Mouse (Mus musculus) T-helper 1 cell (primary cell): ENCODE data around the gene Otp.

Experiments
- in situ Hi-C: fragments of 300-600 bp; cut with MboI, MseI; formaldehyde crosslinking; loops from one replicate; pipeline ENCODE4 v1.15.1; 2025; ENCODE audit warnings: high pct_unique_total_duplicates

Gene Otp

DNA sequence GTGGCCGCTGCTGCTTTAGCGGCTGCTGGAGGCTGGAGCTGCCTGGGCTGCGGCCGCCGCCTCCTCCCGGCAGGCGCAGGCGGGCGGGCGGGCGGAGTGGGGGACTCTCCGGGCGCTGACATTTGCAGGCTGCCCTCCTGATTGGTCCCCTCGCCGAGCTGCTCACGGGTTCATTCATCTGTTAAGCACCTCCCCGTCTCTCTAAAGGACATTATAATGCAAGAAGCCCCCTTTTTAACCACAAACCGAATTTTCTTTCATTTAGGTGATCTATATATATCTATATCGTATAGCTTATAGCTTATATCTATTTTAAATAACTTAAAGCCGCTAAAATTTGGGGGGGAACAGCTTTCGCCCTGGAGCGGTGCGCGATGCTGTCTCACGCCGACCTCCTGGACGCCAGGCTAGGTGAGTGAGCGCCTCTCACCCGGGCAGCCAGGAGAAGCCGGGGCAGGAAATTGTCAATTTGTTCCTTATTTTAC lies at the start of gene Otp:
Gene Otp, plus strand, starts transcription at position 207 of the 485 bp plus-strand sequence.
- in situ Hi-C loops, result no loop called here

DNA sequence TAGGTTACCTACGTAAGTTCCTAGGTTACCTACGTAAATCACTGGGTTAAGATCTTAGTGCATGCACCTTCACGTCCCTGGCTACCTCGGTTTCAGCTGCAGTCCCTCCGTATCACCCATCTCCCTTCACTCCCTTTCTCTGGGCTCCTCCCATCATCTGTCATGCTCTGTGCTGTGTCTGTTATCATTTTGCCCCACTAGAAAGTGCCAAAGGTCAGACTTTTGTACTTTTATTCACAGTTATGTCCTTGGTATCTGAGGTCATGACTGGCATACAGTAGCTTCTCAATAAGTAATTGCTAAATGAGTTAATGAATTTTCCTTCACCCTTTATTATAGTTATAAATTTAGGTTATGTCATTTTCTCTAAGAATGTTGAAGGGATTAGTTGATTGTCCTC lies 49.0 kb upstream of the Otp start:
- in situ Hi-C loops, result no loop called here

DNA sequence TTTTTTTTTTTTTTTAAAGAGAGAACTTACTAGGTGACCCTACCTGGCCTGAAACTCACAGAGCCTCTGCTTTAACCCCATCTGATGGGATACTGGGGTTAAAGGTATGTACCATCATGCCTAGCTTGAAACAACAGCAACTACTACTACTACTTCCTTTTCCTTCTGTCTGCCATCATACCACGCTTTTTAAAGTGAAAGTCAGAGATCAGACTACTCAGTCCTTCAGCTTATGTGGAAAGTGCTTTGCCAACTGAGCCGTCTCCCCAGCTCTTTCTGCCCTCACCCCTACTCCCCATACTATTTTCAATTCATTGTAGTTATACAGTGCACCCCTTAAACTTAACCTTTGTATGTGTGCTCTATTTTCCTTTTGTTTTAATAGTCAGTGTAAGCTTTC lies 48.4 kb upstream of the Otp start:
- in situ Hi-C loops, result no loop called here

DNA sequence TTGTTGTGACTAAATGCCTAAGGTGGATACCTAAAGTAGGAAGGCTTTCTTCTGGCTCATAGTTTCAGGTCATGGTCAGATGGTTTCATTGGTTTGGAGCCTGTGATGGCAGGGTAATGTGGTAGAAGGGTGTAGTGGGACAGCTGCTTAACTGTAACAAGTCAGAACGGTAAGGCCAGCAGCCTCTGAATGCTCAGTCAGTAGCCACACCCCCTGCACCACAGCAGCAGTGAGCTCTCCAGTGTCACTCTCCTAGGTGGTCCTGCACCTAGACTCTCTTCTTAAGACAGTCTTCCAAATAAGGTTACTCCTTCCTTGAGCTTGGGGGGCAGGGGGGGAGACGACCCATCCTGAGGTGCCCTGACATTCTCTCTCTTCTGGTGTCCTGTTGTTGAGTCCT lies 47.6 kb upstream of the Otp start:
- in situ Hi-C loops, result no loop called here

DNA sequence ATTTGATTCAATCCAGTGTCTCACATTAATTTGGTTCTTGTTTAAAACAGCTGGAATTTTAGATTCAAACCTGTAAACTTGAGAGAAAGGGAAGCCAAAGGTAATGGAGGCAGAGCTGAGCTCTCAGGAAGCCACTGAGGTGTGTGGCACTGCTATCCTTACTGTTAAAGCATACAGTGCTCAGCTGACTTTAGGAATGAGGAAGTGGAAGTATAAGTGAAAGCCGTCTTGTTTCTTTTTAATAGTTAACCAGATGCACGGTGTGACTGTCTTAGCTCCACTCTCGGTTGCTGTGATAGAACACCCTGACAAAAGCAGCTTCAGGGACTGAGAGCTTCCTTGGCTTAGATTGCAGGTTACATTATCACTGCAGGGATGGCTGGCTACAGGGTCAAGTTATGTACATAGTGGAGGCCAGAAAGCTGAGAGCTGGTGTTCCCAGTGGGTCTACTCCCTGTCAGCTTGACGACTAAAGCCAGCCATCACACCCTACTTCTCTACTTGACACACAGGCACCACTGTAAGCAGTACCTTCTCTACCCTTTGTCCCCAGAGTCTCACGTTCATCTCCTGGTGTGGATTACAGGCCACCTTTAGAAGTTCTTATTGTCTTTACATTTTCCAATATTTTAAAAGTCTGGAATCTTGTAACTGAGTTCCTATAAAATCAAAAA lies 37.2 kb upstream of the Otp start:
- in situ Hi-C loops, result no loop called here

DNA sequence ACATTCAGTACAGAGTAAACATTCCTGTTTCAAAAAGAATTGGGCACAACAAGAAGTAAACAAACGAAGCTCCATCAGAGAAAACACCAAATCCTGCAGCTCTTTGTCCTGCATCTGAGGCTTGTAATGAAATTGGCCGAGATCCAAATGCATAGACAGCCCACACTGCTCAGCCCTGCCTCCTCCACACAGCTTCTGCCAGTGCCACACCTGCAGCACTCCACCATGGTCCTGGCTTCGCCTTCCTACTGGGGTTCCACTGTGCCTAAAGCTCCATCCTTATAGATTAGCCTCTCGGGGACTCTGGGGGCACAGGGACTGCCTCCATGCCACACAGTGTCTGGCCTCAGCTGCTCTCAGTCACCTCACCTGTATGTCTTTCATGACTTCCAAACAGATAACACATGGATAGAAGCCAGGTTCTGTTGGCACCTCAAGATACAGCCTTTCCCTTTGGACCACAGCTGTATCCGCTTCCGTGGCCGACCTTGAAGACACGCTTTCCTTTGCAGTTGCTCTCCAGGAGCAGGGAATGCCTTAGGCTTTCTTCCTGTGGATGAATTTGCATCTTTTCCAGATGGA lies 36.6 kb upstream of the Otp start:
- in situ Hi-C loops, result no loop called here

DNA sequence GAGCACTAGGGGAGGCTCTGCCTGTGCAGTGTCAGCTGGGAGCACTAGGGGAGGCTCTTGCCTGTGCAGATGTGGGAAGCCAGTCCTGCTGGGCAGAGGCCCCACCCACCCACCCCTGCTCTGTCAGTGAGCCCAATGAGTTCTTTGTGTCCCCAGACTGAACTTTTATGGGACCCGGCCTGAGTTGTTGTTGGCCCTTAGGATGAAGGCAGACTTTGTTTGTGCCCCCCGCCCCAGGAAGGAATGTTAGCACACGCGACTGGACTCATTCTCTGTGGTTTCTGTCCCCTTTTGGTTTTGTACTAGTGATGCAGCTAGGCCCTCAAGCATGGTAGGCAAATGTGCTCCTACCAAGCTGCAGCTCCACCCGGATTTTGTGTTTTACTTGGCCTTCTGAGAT lies 32.2 kb upstream of the Otp start:
- in situ Hi-C loops, result no loop called here

DNA sequence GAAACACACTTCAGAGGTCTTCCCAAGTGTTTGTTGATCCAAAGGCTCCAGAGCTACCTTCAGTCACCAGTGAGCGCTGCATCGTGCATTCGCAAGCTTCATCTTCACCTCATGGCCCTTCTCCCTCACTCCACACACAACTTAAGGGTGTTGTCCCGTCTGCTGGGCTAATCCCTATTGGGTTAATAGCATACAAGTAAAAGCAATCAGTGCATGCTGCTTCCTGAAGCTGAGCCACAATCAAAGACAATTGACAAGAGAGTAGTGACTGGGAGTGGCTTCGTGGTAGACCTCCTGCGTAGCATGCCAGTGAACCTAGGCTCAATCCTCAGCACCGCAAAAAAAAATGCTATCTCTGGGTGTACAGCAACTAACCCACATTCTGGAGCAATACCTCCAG lies 27.5 kb upstream of the Otp start:
- in situ Hi-C loops, result no loop called here

DNA sequence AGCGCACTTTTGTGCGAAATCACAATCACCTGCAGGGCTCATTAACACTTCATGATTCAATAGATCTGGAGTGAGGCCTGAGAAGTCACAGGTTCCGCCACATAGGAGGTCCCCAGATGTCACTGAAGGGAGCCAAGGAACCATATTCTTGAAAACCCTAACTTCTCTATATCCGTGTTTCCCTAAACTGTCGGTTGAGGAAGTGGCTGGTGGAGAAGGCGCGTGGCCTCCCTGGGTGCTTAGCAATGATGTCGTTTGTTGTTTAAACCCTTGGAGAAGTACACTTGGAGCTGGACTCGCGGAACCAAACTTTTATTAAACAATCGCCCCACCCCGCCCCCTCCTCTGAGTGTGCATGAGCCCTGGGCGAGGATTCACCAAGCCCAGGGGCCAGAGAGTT lies 26.1 kb upstream of the Otp start:
- in situ Hi-C loops, result no loop called here

DNA sequence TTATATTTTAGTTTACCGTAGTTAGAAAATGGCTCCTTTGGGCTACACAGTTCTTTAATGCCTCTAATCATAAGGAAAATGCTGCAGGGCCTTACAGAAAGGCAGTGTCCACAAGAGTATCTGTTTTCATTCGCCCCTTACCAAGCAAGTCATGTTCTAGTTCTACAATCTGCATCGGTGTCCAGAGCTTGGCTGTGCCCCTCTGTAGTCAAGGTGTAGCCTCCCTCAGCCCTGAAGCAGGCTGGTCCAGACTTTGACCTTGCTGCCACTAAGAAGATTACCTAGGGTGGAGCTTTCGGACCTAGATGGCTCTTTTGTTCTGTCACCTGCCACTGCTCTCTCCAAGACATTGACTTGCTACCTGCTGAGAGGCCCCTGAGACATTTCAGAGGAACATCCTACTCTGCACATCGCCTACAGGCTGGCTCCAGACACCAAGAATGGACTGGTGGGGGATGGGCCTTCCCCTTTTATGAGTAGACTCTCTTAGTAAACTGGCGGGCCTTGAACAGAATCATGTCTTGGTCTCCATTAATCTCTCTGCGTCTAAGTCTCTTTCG lies 17.3 kb upstream of the Otp start:
- in situ Hi-C loops, result no loop called here

DNA sequence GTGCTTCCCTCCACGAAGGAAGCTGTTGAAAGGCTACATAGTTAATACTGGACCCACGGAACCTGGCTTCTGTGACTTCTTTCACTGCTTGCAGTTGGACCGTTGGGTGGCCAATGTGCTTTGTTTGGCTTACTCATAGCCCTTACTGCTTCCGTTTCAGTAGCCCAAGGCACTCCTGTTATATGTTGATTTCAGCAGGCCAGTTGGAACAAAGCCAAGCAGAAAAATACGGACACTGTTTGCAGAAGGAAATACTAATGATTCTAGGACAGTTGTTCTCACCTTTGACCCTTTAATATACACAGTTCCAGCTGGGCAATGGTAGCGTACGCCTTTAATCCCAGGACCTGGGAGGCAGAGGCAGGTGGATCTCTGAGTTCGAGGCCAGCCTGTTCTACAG lies 16.1 kb upstream of the Otp start:
- in situ Hi-C loops, result no loop called here

DNA sequence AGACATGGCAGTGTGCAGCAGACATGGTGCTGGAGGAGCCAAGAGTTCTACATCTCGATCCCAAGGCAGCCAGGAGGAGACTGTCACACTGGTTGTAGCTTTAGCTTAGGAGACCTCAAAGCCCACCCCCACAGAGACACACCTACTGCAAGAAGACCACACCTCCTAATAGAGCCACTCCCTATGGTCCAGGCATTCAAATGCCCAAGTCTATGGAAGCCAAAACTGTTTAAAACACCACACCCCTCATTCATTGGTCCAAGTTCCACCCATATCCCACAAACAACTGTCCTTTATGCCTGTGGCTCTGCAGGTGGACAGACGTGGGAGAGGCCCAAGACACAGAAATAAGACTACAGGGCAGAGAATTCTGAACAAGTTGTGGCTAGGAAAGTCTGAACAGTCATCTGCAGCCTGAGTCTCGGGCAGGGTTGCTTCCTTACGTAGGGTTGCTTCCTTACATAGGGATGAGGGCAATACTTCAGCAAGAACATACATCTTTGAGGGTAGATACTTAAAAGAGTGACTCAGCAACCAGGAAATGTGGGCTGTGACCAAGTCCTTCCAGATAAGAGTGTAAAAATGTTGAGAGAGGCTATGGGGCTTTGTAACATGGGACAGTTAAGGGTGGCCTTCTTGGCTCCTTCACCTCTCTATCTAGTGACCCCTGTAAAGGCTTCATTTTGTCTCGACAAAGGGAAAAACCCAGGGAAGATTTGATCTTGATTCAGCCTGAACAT lies 12.7 kb upstream of the Otp start:
- in situ Hi-C loops, result no loop called here

DNA sequence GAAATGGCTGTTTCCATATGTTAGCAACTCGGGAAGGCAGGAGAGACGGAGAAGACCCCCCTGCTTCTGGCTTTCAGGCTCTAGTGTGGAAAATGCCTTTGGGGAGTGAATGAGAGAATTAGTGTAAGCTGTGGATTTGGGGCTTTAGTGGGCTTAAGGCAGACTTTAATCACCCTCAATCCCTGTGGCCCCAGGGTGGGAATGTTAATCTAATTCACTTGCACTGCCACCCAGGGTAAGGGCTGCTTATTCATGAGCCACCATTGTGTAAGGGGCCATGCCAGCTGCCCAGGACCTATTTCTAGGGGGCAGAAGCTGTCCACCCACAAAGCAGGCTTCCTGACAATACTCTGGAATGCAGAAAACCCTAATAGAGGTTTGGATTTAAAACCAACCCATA lies 8.5 kb upstream of the Otp start:
- in situ Hi-C loops, result no loop called here

DNA sequence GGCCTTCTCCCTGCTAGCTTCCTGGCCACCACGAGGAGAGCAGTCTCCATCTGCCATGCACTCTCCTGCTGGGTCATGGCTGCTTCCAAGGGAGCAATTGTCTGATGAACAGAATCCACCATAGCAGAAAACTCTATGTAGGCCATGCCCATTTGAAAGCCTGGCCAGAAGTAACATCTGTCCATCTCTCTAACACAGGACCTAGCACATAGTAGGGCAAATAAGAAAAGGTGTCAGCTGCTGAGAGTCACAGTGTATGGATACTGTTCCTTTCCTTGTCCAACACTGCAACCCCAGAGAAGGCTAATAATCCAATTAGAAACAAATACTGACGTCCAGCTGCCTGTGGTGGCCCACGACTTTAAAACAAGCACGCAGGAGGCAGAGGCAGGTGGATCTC lies 7.6 kb upstream of the Otp start:
- in situ Hi-C loops, result no loop called here

DNA sequence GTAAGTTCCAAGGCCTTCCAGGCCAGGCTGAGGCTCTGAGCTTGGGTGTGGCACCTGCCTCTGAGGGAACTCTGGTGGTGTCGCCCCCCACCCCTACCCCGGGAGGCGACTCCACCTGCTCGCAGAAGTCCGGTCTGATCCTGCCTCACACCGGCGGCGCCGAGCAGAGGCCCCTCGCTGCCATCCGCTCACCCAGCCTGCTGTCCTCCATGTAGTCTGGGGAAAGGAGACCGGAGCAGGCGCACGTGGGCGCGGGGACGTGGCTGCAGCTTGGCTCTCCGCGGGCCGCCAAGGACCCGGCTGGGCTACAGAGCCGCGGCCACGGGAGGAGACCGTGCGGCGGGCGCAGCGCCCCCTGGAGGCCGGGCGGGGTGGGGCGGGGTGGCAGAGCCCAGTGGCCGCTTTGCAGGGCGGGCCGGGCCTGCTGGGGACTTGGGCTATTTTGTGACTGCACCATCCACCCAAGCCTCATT lies 6.9 kb upstream of the Otp start:
- in situ Hi-C loops, result no loop called here

DNA sequence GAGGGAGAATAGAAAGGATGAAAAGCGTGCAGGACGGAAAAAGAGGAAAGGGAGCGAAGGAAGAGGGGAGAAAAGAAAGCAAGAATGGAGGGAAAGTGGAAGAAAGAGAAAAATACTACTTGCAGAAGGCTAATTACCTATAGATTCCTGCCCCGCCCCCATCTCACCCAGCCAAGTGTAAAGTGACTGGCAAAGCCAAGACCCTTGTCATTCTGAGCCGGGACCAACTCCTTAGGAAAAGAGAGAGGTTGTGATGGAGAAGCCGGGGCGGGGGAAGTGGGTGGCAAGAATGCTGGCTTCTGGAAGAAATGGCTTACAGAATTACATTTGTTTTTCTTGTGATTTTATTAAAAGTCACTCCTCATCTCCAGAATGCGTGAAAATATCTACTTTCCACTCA lies 5.9 kb upstream of the Otp start:
- in situ Hi-C loops, result no loop called here

DNA sequence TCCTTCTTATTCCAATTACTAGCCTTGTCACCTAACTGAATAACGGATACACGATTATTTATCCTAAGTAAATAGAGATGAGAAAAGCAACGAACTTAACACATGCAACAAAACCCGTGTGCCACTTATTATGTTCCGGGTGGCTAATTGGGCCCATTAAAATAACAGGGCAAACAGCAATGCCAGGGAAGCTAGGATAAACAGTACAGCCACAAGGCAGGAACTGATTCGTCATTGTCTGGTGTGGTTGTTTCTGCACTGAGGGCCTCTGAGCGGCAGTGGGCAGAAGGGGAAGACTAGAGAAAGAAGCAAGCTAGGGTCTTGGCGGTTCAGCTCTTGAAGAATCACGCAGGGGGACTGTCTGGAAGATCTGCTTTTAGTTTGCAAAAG lies 5.3 kb upstream of the Otp start:
- in situ Hi-C loops, result no loop called here

DNA sequence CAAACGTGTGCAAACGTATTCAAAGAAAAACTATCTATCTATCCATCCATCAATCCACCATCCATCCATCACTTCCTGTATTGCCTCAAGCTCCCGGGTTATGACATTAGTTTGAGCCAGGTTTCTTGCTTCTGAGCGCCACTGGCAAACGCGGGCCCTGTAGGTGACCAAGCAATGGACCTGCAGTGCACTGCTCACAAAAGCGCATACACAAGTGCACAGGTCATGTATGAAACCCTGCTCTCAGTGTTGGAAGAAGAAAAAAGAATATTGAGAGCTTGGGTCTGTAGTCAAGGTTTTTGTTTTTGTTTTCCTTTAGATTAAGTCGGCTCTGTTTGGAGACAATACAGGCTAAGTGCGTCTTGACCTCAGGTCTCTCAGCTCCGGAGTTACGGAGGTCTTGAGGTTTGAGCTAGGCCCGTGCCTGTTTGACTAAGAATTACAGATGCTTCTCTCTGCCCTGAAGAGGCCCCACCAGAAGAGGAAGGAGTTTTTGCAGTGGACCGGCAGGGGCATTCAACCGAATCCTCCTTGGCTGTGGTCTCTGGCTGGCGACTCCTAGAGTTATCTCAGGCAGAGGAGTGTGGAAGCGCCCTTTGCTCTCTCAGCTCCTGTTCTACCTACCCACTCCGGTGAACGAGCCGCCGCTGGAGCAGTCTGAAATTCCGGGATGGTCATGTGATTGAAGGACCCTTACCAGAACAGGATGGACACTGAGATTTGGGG lies 4.8 kb upstream of the Otp start:
- in situ Hi-C loops, result no loop called here

DNA sequence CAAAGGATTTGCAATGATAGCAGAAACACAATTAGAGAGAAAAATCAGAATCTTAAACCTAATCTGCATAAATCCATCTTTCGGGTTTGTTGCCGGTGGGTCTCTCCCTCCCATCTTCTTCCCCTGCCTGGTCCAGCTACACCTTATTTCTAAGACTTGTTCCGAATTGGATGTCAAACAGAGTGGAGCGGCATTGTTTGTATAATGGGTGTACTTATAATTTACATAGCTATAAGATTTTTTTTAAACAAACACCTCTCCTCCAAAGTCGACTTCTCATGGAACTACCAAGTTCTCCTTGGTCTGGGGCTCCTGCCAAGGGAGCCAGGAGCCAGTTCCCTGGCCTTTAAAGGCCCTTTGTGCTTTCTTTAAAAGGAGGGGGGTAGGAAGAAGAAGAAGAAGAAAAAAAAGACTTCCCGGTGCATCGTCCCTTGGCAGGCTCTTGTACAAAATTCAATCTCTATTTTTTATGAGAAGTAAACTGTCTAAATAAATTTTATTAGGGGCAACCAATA lies 3.5 kb upstream of the Otp start:
- in situ Hi-C loops, result no loop called here

DNA sequence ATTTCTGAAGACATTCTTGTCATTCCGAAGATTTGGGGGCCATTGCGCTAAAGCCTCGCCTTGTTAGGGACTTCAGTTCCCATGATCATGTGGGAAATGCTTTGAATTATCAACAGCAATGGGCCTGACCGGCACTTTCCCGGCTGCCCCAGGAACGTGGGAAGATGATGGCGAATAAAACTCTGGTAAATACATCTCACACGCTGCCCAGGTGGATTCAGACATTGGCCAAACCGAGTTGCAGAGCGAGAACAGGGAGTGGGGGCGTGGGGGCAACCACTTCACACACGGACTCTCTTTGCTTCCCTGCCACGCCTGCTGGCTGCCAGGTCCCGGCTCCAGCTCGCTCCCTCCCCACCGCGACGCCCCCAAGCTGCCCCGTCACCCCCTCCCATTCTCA lies 3.0 kb upstream of the Otp start:
- in situ Hi-C loops, result no loop called here

DNA sequence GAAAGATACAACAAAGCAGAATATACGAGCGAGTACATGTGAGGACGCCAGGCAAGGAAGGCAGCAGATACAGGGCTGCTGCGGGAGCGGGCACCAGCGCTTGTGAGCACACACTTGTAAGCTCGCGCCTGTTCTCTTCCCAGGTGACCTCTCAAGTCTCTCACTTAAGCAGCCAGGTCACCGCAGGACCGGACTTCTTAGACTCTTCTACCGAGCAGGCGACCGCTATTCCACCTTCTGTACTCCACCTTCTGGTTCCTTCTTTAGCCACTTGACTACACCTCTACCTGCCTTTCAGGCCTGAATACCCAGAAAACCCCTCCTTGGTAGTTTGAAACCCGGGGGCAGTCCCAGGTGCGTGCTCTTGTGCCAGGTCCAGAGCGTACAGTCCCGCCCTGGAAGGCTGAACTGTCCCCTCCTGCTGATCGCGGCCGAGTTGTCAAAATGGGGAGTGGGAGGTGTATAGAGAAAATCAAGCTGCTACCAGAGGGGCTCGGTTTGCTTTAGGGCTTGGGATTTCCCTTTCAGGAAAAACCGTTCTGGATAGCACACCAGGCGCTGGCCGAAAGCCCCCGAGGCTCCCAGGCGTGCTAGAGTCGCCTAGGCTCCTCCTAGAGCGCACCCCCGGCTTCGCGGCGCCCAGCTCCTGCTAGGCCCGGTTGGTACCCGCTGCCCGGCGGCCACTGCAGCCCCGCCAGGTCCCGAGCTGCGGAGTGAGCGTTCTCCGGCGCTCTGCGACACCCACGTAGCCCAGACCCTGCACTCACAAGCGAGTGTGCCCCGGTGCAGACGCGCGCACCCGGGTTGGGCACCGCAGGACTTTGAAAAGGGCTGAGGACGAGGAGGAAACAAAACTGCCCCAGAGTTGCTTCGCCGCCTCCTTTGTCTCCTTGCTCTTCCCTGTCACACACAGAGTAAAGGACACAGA lies 2.0 kb upstream of the Otp start:
- in situ Hi-C loops, result no loop called here
